Mouse (Mus musculus): ENCODE results near the gene Dennd5a.

Gene Dennd5a

GRCm38 (mm10) chr7:109886249-109886648 is 74.0 kb downstream of the Dennd5a start:
- 0 out of 2 replicates have a peak, but pooled peaks cover 11% of the 10 kb centered on the region for H3K9me3 ChIP-seq (ENCODE audit: low read length)
- H3K27me3 ChIP-seq (ENCODE audit: insufficient read depth, low read length), result no peaks in the 10 kb centered on the region
- TF ChIP-seq NANOG (IDR thresholded peaks at IDR 0.05; ENCODE audit: borderline replicate concordance, low read length) (no peak), POU5F1 (IDR thresholded peaks at IDR 0.05; ENCODE audit: borderline replicate concordance, low read length) (no peak), CTCF (conservative IDR thresholded peaks at IDR 0.05; ENCODE audit: low read length) (no peak)
- no peaks in the 10 kb centered on the region for H3K36me3 ChIP-seq (ENCODE audit: insufficient read depth, low read length)
- peaks cover 19% of the 10 kb centered on the region for H3K4me1 ChIP-seq (replicated peaks; ENCODE audit: low read depth, low read length)
- H3K4me3 ChIP-seq (replicated peaks; ENCODE audit: low read length), result no peak overlapping the region

- no peak for TF ChIP-seq CTCF (conservative IDR thresholded peaks at IDR 0.05; ENCODE audit: low read length)
- TF ChIP-seq POU5F1 (IDR thresholded peaks at IDR 0.05; ENCODE audit: borderline replicate concordance, low read length), result no peak
- TF ChIP-seq NANOG (IDR thresholded peaks at IDR 0.05; ENCODE audit: borderline replicate concordance, low read length), result no peak
- 0 out of 2 replicates have a peak, but pooled peaks cover 11% of the 10 kb centered on the region for H3K9me3 ChIP-seq (ENCODE audit: low read length)
Measured at GRCm38 (mm10) chr7:109882574-109882973, 77.7 kb downstream of the Dennd5a start.

GRCm38 (mm10) chr7:109881561-109882099 is 78.6 kb downstream of the Dennd5a start:
- Histone ChIP-seq H3K27me3 (ENCODE audit: insufficient read depth, low read length) (no peaks in the 10 kb centered on the region), H3K4me3 (replicated peaks; ENCODE audit: low read length) (no peak overlapping the region), H3K4me1 (replicated peaks; ENCODE audit: low read depth, low read length) (peaks cover 49% of the 10 kb centered on the region), H3K9me3 (ENCODE audit: low read length) (0 out of 2 replicates have a peak, but pooled peaks cover 11% of the 10 kb centered on the region), H3K36me3 (ENCODE audit: insufficient read depth, low read length) (no peaks in the 10 kb centered on the region)
- TF ChIP-seq POU5F1 (IDR thresholded peaks at IDR 0.05; ENCODE audit: borderline replicate concordance, low read length) (no peak), NANOG (IDR thresholded peaks at IDR 0.05; ENCODE audit: borderline replicate concordance, low read length) (no peak), CTCF (conservative IDR thresholded peaks at IDR 0.05; ENCODE audit: low read length) (no peak)

More at GRCm38 (mm10) chr7:109882574-109882973, 77.7 kb downstream of the Dennd5a start:
- Histone ChIP-seq H3K36me3 (ENCODE audit: insufficient read depth, low read length) (no peaks in the 10 kb centered on the region), H3K27me3 (ENCODE audit: insufficient read depth, low read length) (no peaks in the 10 kb centered on the region), H3K4me3 (replicated peaks; ENCODE audit: low read length) (no peak overlapping the region), H3K4me1 (replicated peaks; ENCODE audit: low read depth, low read length) (peaks cover 41% of the 10 kb centered on the region)

- peaks cover 74% of the 10 kb centered on the region for H3K4me1 ChIP-seq (replicated peaks; ENCODE audit: low read depth, low read length)
- 0 out of 2 replicates have a peak, but pooled peaks cover 11% of the 10 kb centered on the region for H3K9me3 ChIP-seq (ENCODE audit: low read length)
- TF ChIP-seq CTCF (conservative IDR thresholded peaks at IDR 0.05; ENCODE audit: low read length), result no peak
- TF ChIP-seq NANOG (IDR thresholded peaks at IDR 0.05; ENCODE audit: borderline replicate concordance, low read length), result no peak
- H3K36me3 ChIP-seq (ENCODE audit: insufficient read depth, low read length), result no peaks in the 10 kb centered on the region
- H3K4me3 ChIP-seq (replicated peaks; ENCODE audit: low read length), result peak overlapping the region; percentile 39; the same call in 1 of the 2 replicates
- H3K27me3 ChIP-seq (ENCODE audit: insufficient read depth, low read length), result no peaks in the 10 kb centered on the region
Measured at GRCm38 (mm10) chr7:109879158-109879557, 81.1 kb downstream of the Dennd5a start.

GRCm38 (mm10) chr7:109876085-109876484 is 84.2 kb downstream of the Dennd5a start:
- no peak for TF ChIP-seq NANOG (IDR thresholded peaks at IDR 0.05; ENCODE audit: borderline replicate concordance, low read length)
- no peak for TF ChIP-seq CTCF (conservative IDR thresholded peaks at IDR 0.05; ENCODE audit: low read length)
- TF ChIP-seq POU5F1 (IDR thresholded peaks at IDR 0.05; ENCODE audit: borderline replicate concordance, low read length), result no peak
- H3K27me3 ChIP-seq (ENCODE audit: insufficient read depth, low read length), result no peaks in the 10 kb centered on the region
- 0 out of 2 replicates have a peak overlapping the region, but pooled peaks have one; percentile 17 for H3K4me3 ChIP-seq (replicated peaks; ENCODE audit: low read length)
- peaks cover 92% of the 10 kb centered on the region for H3K4me1 ChIP-seq (replicated peaks; ENCODE audit: low read depth, low read length)
- no peaks in the 10 kb centered on the region for H3K36me3 ChIP-seq (ENCODE audit: insufficient read depth, low read length)
- H3K9me3 ChIP-seq (ENCODE audit: low read length), result no peaks in the 10 kb centered on the region

GRCm38 (mm10) chr7:109875598-109875997 is 84.7 kb downstream of the Dennd5a start:
- Histone ChIP-seq H3K4me1 (replicated peaks; ENCODE audit: low read depth, low read length) (peaks cover 91% of the 10 kb centered on the region), H3K9me3 (ENCODE audit: low read length) (no peaks in the 10 kb centered on the region), H3K4me3 (replicated peaks; ENCODE audit: low read length) (0 out of 2 replicates have a peak overlapping the region, but pooled peaks have one; percentile 17), H3K36me3 (ENCODE audit: insufficient read depth, low read length) (no peaks in the 10 kb centered on the region), H3K27me3 (ENCODE audit: insufficient read depth, low read length) (no peaks in the 10 kb centered on the region)
- TF ChIP-seq NANOG (IDR thresholded peaks at IDR 0.05; ENCODE audit: borderline replicate concordance, low read length) (no peak), POU5F1 (IDR thresholded peaks at IDR 0.05; ENCODE audit: borderline replicate concordance, low read length) (no peak), CTCF (conservative IDR thresholded peaks at IDR 0.05; ENCODE audit: low read length) (no peak)

- Histone ChIP-seq H3K9me3 (ENCODE audit: low read length) (no peaks in the 10 kb centered on the region), H3K4me1 (replicated peaks; ENCODE audit: low read depth, low read length) (peaks cover 85% of the 10 kb centered on the region), H3K27me3 (ENCODE audit: insufficient read depth, low read length) (no peaks in the 10 kb centered on the region), H3K4me3 (replicated peaks; ENCODE audit: low read length) (no peak overlapping the region), H3K36me3 (ENCODE audit: insufficient read depth, low read length) (no peaks in the 10 kb centered on the region)
- TF ChIP-seq POU5F1 (IDR thresholded peaks at IDR 0.05; ENCODE audit: borderline replicate concordance, low read length) (no peak; the same call in 1 of the 2 replicates), CTCF (conservative IDR thresholded peaks at IDR 0.05; ENCODE audit: low read length) (no peak), NANOG (IDR thresholded peaks at IDR 0.05; ENCODE audit: borderline replicate concordance, low read length) (no peak)
Measured at GRCm38 (mm10) chr7:109875033-109875432, 85.2 kb downstream of the Dennd5a start.

GRCm38 (mm10) chr7:109873170-109873569 is 87.1 kb downstream of the Dennd5a start:
- TF ChIP-seq POU5F1 (IDR thresholded peaks at IDR 0.05; ENCODE audit: borderline replicate concordance, low read length) (no peak), NANOG (IDR thresholded peaks at IDR 0.05; ENCODE audit: borderline replicate concordance, low read length) (no peak), CTCF (conservative IDR thresholded peaks at IDR 0.05; ENCODE audit: low read length) (no peak)
- Histone ChIP-seq H3K27me3 (ENCODE audit: insufficient read depth, low read length) (no peaks in the 10 kb centered on the region), H3K9me3 (ENCODE audit: low read length) (no peaks in the 10 kb centered on the region), H3K4me1 (replicated peaks; ENCODE audit: low read depth, low read length) (peaks cover 73% of the 10 kb centered on the region), H3K4me3 (replicated peaks; ENCODE audit: low read length) (no peak overlapping the region), H3K36me3 (ENCODE audit: insufficient read depth, low read length) (no peaks in the 10 kb centered on the region)

- no peak overlapping the region for H3K4me3 ChIP-seq (replicated peaks; ENCODE audit: low read length)
- peaks cover 71% of the 10 kb centered on the region for H3K4me1 ChIP-seq (replicated peaks; ENCODE audit: low read depth, low read length)
- TF ChIP-seq NANOG (IDR thresholded peaks at IDR 0.05; ENCODE audit: borderline replicate concordance, low read length) (no peak), CTCF (conservative IDR thresholded peaks at IDR 0.05; ENCODE audit: low read length) (no peak), POU5F1 (IDR thresholded peaks at IDR 0.05; ENCODE audit: borderline replicate concordance, low read length) (no peak)
- no peaks in the 10 kb centered on the region for H3K9me3 ChIP-seq (ENCODE audit: low read length)
- peaks cover 8% of the 10 kb centered on the region for H3K27me3 ChIP-seq (ENCODE audit: insufficient read depth, low read length)
- H3K36me3 ChIP-seq (ENCODE audit: insufficient read depth, low read length), result no peaks in the 10 kb centered on the region
Measured at GRCm38 (mm10) chr7:109871232-109871631, 89.0 kb downstream of the Dennd5a start.

Measured in E14TG2a.4 (cell line).